Mouse (Mus musculus): Measurements from ENCODE around the gene Tecr.

- TF ChIP-seq CTCF (IDR thresholded peaks at IDR 0.05; ENCODE audit: extremely low read depth, insufficient read length, insufficient replicate concordance, low read depth, low read length) (no peak), POLR2A (IDR thresholded peaks at IDR 0.05; ENCODE audit: low read depth, low read length) (peak; percentile 52; the same call in 1 of the 2 replicates)
These were observed 13.4 kb downstream of the Tecr start for GRCm38 (mm10) chr8:83594167-83595049.

Data from small intestine, adult 2 months (tissue).